Mouse (Mus musculus): ENCODE data around the gene Mmp28.
A peak's percentile ranks its signal among the peaks of the same experiment; 100 is the strongest.

Mmp28 gene

DNA sequence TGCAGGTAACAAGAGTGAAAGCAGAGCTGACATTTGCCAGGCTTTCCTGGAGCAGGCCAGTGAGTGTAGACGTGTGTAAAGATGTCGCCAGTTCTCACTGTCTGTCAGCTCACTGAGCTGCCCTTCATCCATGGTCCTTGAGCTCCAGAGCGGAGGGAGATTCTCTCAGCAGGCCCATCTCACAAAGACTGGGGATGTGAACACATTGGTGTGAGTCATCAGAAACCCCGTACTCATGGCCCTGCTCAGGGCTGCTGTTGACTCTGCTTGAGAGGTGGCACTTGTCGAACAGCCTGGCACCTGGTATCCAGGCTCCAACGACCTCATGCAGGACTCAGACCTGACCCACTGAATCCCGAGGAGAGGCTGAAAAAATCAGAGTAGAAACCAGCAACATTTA lies 59.1 kb downstream of the Mmp28 start:
- DNase-seq (ENCODE audit: low spot score): no peak

DNA sequence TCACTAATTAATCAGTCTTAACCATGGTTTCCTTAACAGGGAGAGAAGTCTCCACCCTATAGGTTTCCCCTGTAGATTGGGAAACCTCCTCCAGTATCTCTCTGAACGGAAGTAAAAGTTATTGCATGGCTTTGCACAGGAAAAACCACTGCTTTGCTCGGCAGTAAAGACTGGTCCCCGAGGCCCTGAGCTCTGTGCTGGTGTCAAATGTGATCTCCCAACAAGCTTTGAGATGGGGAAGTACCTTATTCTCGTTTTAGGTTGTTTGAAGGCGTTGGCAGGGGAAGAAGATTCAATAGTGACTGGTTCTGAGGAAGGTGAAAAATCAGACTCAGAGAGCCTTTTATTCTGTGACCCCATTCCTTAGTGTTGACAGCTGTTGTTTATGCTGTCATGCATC lies 64.1 kb downstream of the Mmp28 start:
- DNase-seq (ENCODE audit: low spot score): no peak

DNA sequence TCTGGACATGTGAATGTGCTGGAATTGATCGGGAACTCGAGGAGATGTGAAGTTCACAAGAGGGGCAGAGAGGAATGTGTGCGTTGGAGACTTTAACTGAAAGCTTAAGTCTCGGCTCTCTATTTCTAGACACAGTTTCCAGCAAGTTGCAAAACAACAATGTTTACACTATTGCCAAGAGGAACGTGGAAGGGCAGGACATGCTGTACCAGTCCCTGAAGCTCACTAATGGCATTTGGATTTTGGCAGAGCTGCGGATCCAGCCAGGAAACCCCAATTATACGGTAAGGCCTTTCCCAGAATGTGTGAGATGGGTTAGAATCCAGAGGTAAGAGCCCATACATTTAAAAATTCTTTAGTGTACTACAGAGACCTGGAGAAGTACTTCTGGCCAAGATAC lies 65.2 kb downstream of the Mmp28 start:
- DNase-seq (ENCODE audit: low spot score): no peak

DNA sequence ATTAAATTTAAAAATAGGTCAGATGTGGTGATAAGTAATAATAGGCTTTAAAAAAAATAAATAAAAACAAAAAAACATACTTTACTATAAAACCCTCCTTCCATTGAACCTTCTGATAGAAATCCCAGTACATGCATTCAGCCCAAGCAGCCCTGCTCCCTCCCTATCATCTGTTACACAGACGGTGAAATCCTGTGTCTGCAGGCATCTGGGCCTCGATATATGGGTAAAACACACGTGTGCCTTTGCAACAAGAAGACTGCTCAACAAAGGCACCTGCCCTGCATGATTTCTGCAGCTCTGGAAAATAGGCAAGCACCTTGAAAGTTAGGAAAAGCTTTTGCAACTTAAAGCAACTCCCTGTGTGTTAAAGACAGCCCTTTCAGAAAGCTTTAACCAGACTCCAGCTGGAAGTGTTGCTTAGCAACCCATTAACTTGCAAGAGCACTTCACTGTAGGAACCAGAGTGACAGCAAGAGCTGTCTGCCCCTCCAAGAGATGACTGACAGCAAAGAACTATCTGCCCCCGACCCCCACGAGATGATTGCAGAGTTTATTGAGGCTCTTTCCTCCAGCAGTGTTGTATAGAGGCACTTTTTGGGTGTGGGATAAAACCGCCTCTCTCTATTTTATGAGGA lies 68.0 kb downstream of the Mmp28 start:
- DNase-seq (ENCODE audit: low spot score): peak; percentile 12

DNA sequence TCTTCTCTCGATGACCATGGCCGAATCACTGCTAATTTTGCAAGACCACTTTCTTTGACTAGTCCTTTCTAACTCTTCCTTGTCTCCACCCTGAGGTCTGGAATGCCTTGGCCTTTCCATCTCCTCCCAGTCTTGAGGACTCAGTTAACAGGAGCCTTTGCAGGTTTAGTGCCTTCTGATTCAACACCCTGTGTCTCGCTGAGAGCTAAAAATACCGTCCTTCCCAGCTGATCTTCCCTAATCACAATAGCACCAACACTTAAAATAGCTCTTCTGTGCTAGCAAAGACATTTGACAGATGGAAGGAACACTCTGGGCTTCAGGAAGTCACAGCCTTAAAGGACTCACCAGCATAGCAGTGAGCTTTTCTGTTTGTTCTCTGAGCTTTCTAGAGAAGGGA lies 69.8 kb downstream of the Mmp28 start:
- no peak for DNase-seq (ENCODE audit: low spot score)

Data from MN1 (cell line).